ENCODE assay signal across 22 mouse cellular contexts in the genomic region with DNA sequence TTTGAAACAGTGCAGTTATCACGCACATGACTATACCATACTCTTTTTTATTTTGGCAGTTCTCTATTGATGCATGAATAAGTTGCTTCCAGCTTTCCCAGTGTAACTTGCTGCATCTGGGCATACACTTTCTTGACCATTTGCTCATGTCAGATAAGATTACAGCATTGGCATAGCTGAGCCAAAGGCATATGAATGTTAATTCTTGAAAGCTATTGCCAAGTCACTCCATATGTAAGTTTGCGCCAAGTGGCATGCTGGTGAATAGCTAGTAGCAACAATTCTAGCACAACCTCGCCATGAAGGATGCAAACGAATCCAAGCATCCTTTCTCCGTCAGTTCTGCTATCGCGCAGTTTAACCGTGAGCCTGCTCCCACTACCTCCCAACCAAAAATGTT.
A peak's percentile ranks its signal among the peaks of the same experiment; 100 is the strongest.
DNase-seq lines count a peak whose midpoint lies in the region; ATAC-seq and TF ChIP-seq lines count a peak whose summit lies in the region.
"Had no signal": no experiment of that assay in that cellular context is flagged by ENCODE, and none has a peak within 500 bp of the region (broad histone marks: within the 10 kb centered on the region; RNA-seq: fewer than 3 reads in every experiment).

No protein-coding gene starts in this region.

- 0 out of 2 replicates have a peak, but pooled peaks have one; percentile 19 for ATAC-seq in forebrain, embryonic 13.5 days
- ATAC-seq in forebrain, embryonic 12.5 days (ENCODE audit: low FRiP score): no peak
- ATAC-seq in forebrain, postnatal 0 days: peak; percentile 60
- no peak; the same call in 1 of the 2 replicates for ATAC-seq in forebrain, embryonic 15.5 days (replicated peaks)
- peak; percentile 58 for ATAC-seq in megakaryocyte progenitor cell, adult 5-6 weeks (replicated peaks; ENCODE audit: poor library complexity)
- ATAC-seq: activated CD4-positive, CD25-positive, alpha-beta regulatory T cell, adult 4 months; hindbrain, embryonic 16.5 days; inflammation-experienced regulatory T-cells, adult 6 months; intestine, embryonic 16.5 days had no signal

- H3K36me3 ChIP-seq in forebrain, embryonic 13.5 days (ENCODE audit: poor library complexity, severe bottlenecking): no peaks in the 10 kb centered on the region
- H3K36me3 ChIP-seq in forebrain, embryonic 12.5 days (replicated peaks): no peaks in the 10 kb centered on the region
- H3K36me3 ChIP-seq in forebrain, postnatal 0 days (ENCODE audit: insufficient read depth): no peaks in the 10 kb centered on the region
- H3K36me3 ChIP-seq in forebrain, embryonic 15.5 days: no peaks in the 10 kb centered on the region
- H3K36me3 ChIP-seq: hindbrain, embryonic 13.5 days had no signal

- no peak overlapping the region for H3K27ac ChIP-seq in forebrain, embryonic 13.5 days
- no peak overlapping the region for H3K27ac ChIP-seq in forebrain, embryonic 12.5 days
- H3K27ac ChIP-seq in forebrain, postnatal 0 days (ENCODE audit: low read depth, low read length): no peak overlapping the region
- H3K27ac ChIP-seq in forebrain, embryonic 15.5 days (replicated peaks): no peak overlapping the region
- H3K27ac ChIP-seq: gastrocnemius, adult 2 months; hindbrain, embryonic 13.5 days had no signal

- no peaks in the 10 kb centered on the region for H3K4me1 ChIP-seq in forebrain, embryonic 13.5 days
- no peaks in the 10 kb centered on the region for H3K4me1 ChIP-seq in forebrain, embryonic 12.5 days
- no peaks in the 10 kb centered on the region for H3K4me1 ChIP-seq in forebrain, postnatal 0 days (ENCODE audit: insufficient read depth)
- no peaks in the 10 kb centered on the region for H3K4me1 ChIP-seq in forebrain, embryonic 15.5 days
- H3K4me1 ChIP-seq: hindbrain, embryonic 13.5 days had no signal

- no peak for TF ChIP-seq POLR2A in brain, embryonic 14.5 days (IDR thresholded peaks at IDR 0.05; ENCODE audit: borderline replicate concordance, extremely low read depth, insufficient read depth, insufficient read length, poor library complexity, severe bottlenecking)

- DNase-seq in forebrain, postnatal 0 days: peak; percentile 12
- DNase-seq in brain, embryonic 14.5 days (ENCODE audit: low read depth): peak; percentile 40
- no peak for DNase-seq in layer of hippocampus, adult 9-10 months (ENCODE audit: low spot score)
- no peak for DNase-seq in liver
- DNase-seq: adrenal gland, adult 8-10 months; adrenal gland, postnatal 25 days; cerebellum, adult 18-20 months; cerebellum, adult 9-10 months; cerebellum, postnatal 14 days; gastrocnemius, adult 2 months; gastrocnemius, postnatal 14 days; heart, adult 11 months had no signal

- no peak overlapping the region for H3K4me3 ChIP-seq in forebrain, embryonic 13.5 days
- H3K4me3 ChIP-seq in forebrain, embryonic 12.5 days (replicated peaks): no peak overlapping the region
- H3K4me3 ChIP-seq in forebrain, postnatal 0 days (ENCODE audit: low read depth, low read length): no peak overlapping the region
- no peak overlapping the region for H3K4me3 ChIP-seq in forebrain, embryonic 15.5 days
- H3K4me3 ChIP-seq: gastrocnemius, adult 2 months; hindbrain, embryonic 13.5 days had no signal

- no peak overlapping the region for H3K4me2 ChIP-seq in forebrain, embryonic 13.5 days
- no peak overlapping the region for H3K4me2 ChIP-seq in forebrain, embryonic 12.5 days
- no peak overlapping the region for H3K4me2 ChIP-seq in forebrain, postnatal 0 days (ENCODE audit: low read depth)
- H3K4me2 ChIP-seq in forebrain, embryonic 15.5 days (replicated peaks): no peak overlapping the region
- H3K4me2 ChIP-seq: heart, embryonic 11.5 days; hindbrain, embryonic 13.5 days had no signal

- WGBS in forebrain, embryonic 13.5 days: 79% methylated on average over 8 of the region's 8 CpGs
- 90% methylated on average over 8 of the region's 8 CpGs for WGBS in forebrain, embryonic 12.5 days
- WGBS in forebrain, postnatal 0 days: 63% methylated on average over 8 of the region's 8 CpGs
- 73% methylated on average over 8 of the region's 8 CpGs for WGBS in forebrain, embryonic 15.5 days

- H3K9ac ChIP-seq in forebrain, embryonic 13.5 days: no peak overlapping the region
- H3K9ac ChIP-seq in forebrain, embryonic 12.5 days: no peak overlapping the region
- H3K9ac ChIP-seq in forebrain, postnatal 0 days: no peak overlapping the region
- no peak overlapping the region for H3K9ac ChIP-seq in forebrain, embryonic 15.5 days (replicated peaks)
- H3K9ac ChIP-seq: hindbrain, embryonic 13.5 days had no signal

- H3K27me3 ChIP-seq in forebrain, embryonic 13.5 days: no peaks in the 10 kb centered on the region
- no peaks in the 10 kb centered on the region for H3K27me3 ChIP-seq in forebrain, embryonic 12.5 days
- no peaks in the 10 kb centered on the region for H3K27me3 ChIP-seq in forebrain, postnatal 0 days (ENCODE audit: insufficient read depth, low read length)
- no peaks in the 10 kb centered on the region for H3K27me3 ChIP-seq in forebrain, embryonic 15.5 days
- H3K27me3 ChIP-seq: hindbrain, embryonic 13.5 days had no signal

- H3K9me3 ChIP-seq in forebrain, embryonic 13.5 days (replicated peaks): no peaks in the 10 kb centered on the region
- no peaks in the 10 kb centered on the region for H3K9me3 ChIP-seq in forebrain, embryonic 12.5 days
- H3K9me3 ChIP-seq in forebrain, postnatal 0 days (ENCODE audit: low read length): no peaks in the 10 kb centered on the region
- H3K9me3 ChIP-seq in forebrain, embryonic 15.5 days: no peaks in the 10 kb centered on the region
- H3K9me3 ChIP-seq: hindbrain, embryonic 13.5 days had no signal

- TF ChIP-seq CTCF in forebrain, postnatal 0 days (IDR thresholded peaks at IDR 0.05; ENCODE audit: low read depth): no peak
- no peak for TF ChIP-seq CTCF in brain, embryonic 14.5 days (IDR thresholded peaks at IDR 0.05; ENCODE audit: borderline replicate concordance, extremely low read depth, insufficient read depth, insufficient read length)

Comparison
In these comparisons a context has a peak if more than half of its experiments do, and no peak if none do; other contexts are left out.
1. ATAC-seq: peak in forebrain, embryonic 13.5 days (single experiment), forebrain, postnatal 0 days (single experiment) and megakaryocyte progenitor cell, adult 5-6 weeks (single experiment); none in forebrain, embryonic 12.5 days (single experiment) and forebrain, embryonic 15.5 days (single experiment).
2. DNase-seq: peak in forebrain, postnatal 0 days (single experiment) and brain, embryonic 14.5 days (single experiment); none in layer of hippocampus, adult 9-10 months (single experiment) and liver (single experiment).